Mouse (Mus musculus) liver, embryonic 16.5 days (tissue): Measurements from ENCODE around the gene Igf2r. TPM values are rescaled to one million over a fixed set of nuclear protein-coding genes. Genes with fewer than 3 reads are reported as not detected.

ENCODE experiments used
- ATAC-seq: fragments of 200-750 bp; cut with Nextera tagmentation; 2 replicates; pipeline ENCODE4 v1.8.0; 2017; ENCODE audit warnings: low read depth, mild to moderate bottlenecking, moderate number of reproducible peaks, moderate library complexity
- H3K27ac ChIP-seq: fragments of 300-500 bp; sonication (generic); 2 replicates; pipeline ENCODE4 v1.5.1; 2014; ENCODE audit warnings: mild to moderate bottlenecking, low read length
- H3K27me3 ChIP-seq: fragments of 300-500 bp; sonication (generic); 2 replicates; pipeline ENCODE4 v1.6.1; 2014; ENCODE audit warnings: low read depth, low read length, mixed read lengths; ENCODE audit not compliant: control insufficient read depth, insufficient read depth
- H3K36me3 ChIP-seq: fragments of 300-500 bp; sonication (generic); 2 replicates; pipeline ENCODE4 v1.6.1; 2014; ENCODE audit warnings: mild to moderate bottlenecking; ENCODE audit not compliant: control insufficient read depth, insufficient read depth
- H3K4me1 ChIP-seq: fragments of 300-500 bp; sonication (generic); 2 replicates; pipeline ENCODE4 v1.6.1; 2014; ENCODE audit warnings: low read depth, low read length, mixed read lengths; ENCODE audit not compliant: control insufficient read depth
- H3K4me2 ChIP-seq: fragments of 300-500 bp; sonication (generic); 2 replicates; pipeline ENCODE4 v1.6.1; 2014; ENCODE audit warnings: low read depth, low read length, mixed read lengths
- H3K4me3 ChIP-seq: fragments of 300-500 bp; sonication (generic); 2 replicates; pipeline ENCODE4 v1.5.1; 2014; ENCODE audit warnings: low read depth, mild to moderate bottlenecking, low read length
- H3K9ac ChIP-seq: fragments of 300-500 bp; sonication (generic); 2 replicates; pipeline ENCODE4 v1.6.1; 2014; ENCODE audit warnings: low read depth, low read length
- H3K9me3 ChIP-seq: fragments of 300-500 bp; sonication (generic); replicated peaks from 2 replicates; pipeline ENCODE4 v1.6.1; 2016; ENCODE audit warnings: low read length; ENCODE audit not compliant: control insufficient read depth
- WGBS: fragments of 180-500 bp; shearing (Covaris S2); extraction: QIAGEN DNeasy Blood & Tissue Kit; methylation state at CpG from one replicate; pipeline ENCODE4 v1.1.7; 2014; ENCODE audit not compliant: insufficient replicate concordance; 5-methylcytosine and 5-hydroxymethylcytosine counted together
- polyA plus RNA-seq: library from polyadenylated mRNA; unstranded; fragments of >200 nt; fragmentation: Nextera tagmentation; extraction: Ambion mirVana; gene quantifications from 2 replicates; pipeline ENCODE4 v1.2.1, GENCODE M21; 2015

Gene Igf2r
- polyA plus RNA-seq, 1 experiment from 2014 or later = 17.7 TPM

GRCm38 (mm10) chr17:12744071-12744470, 25.4 kb downstream of the Igf2r start:
- Histone ChIP-seq H3K9me3 (peaks cover 6% of the 10 kb centered on the region; the same call in 1 of the 2 replicates), H3K4me1 (peaks cover 43% of the 10 kb centered on the region), H3K9ac (no peak overlapping the region), H3K4me3 (no peak overlapping the region), H3K36me3 (peaks cover 25% of the 10 kb centered on the region), H3K4me2 (no peak overlapping the region), H3K27ac (no peak overlapping the region), H3K27me3 (no peaks in the 10 kb centered on the region)
- no peak for ATAC-seq
- WGBS = 44% methylated on average over 1 of the region's 1 CpGs

- H3K36me3 ChIP-seq = peaks cover 22% of the 10 kb centered on the region
- H3K27me3 ChIP-seq = no peaks in the 10 kb centered on the region
- H3K9me3 ChIP-seq = peaks cover 6% of the 10 kb centered on the region; the same call in 1 of the 2 replicates
- no peak overlapping the region for H3K27ac ChIP-seq
- ATAC-seq = no peak; the same call in 1 of the 2 replicates
- H3K4me2 ChIP-seq = peak overlapping the region; percentile 58
- peaks cover 39% of the 10 kb centered on the region for H3K4me1 ChIP-seq
- 49% methylated on average over 38 of the region's 38 CpGs for WGBS
- peak overlapping the region; percentile 60 for H3K4me3 ChIP-seq
- peak overlapping the region; percentile 52 for H3K9ac ChIP-seq
Observed at GRCm38 (mm10) chr17:12742151-12742908, 27.1 kb downstream of the Igf2r start.

- H3K9me3 ChIP-seq = peaks cover 6% of the 10 kb centered on the region; the same call in 1 of the 2 replicates
- H3K4me3 ChIP-seq = peak overlapping the region; percentile 60
- H3K27me3 ChIP-seq = no peaks in the 10 kb centered on the region
- peak overlapping the region; percentile 52 for H3K9ac ChIP-seq
- H3K4me2 ChIP-seq = peak overlapping the region; percentile 58
- ATAC-seq = peak; percentile 65
- H3K4me1 ChIP-seq = peaks cover 39% of the 10 kb centered on the region
- H3K27ac ChIP-seq = peak overlapping the region; percentile 54
- peaks cover 22% of the 10 kb centered on the region for H3K36me3 ChIP-seq
- 41% methylated on average over 44 of the region's 45 CpGs for WGBS
Observed at GRCm38 (mm10) chr17:12741218-12741968, 28.1 kb downstream of the Igf2r start.

- ATAC-seq = peak; percentile 84
- Histone ChIP-seq H3K9me3 (peaks cover 6% of the 10 kb centered on the region; the same call in 1 of the 2 replicates), H3K27me3 (no peaks in the 10 kb centered on the region), H3K27ac (peak overlapping the region; percentile 68), H3K4me3 (no peak overlapping the region), H3K4me1 (peaks cover 28% of the 10 kb centered on the region), H3K4me2 (no peak overlapping the region), H3K36me3 (peaks cover 22% of the 10 kb centered on the region), H3K9ac (no peak overlapping the region)
- 6% methylated on average over 2 of the region's 2 CpGs for WGBS
Observed at GRCm38 (mm10) chr17:12740317-12740716, 29.1 kb downstream of the Igf2r start.

- peaks cover 20% of the 10 kb centered on the region for H3K4me1 ChIP-seq
- peak overlapping the region; percentile 68 for H3K27ac ChIP-seq
- no peak overlapping the region for H3K4me3 ChIP-seq
- ATAC-seq = no peak
- H3K9ac ChIP-seq = no peak overlapping the region
- 49% methylated on average over 4 of the region's 4 CpGs for WGBS
- H3K4me2 ChIP-seq = no peak overlapping the region
- H3K27me3 ChIP-seq = no peaks in the 10 kb centered on the region
- H3K9me3 ChIP-seq = peaks cover 6% of the 10 kb centered on the region; the same call in 1 of the 2 replicates
- H3K36me3 ChIP-seq = peaks cover 22% of the 10 kb centered on the region
Observed at GRCm38 (mm10) chr17:12739516-12739915, 29.9 kb downstream of the Igf2r start.

GRCm38 (mm10) chr17:12737934-12738333, 31.5 kb downstream of the Igf2r start:
- Histone ChIP-seq H3K4me3 (no peak overlapping the region), H3K9ac (no peak overlapping the region), H3K4me1 (peaks cover 13% of the 10 kb centered on the region), H3K27ac (no peak overlapping the region; the same call in 1 of the 2 replicates), H3K27me3 (no peaks in the 10 kb centered on the region), H3K36me3 (peaks cover 15% of the 10 kb centered on the region), H3K9me3 (peaks cover 6% of the 10 kb centered on the region; the same call in 1 of the 2 replicates), H3K4me2 (no peak overlapping the region)
- 53% methylated on average over 1 of the region's 1 CpGs for WGBS
- no peak for ATAC-seq

- WGBS = 46% methylated on average over 12 of the region's 12 CpGs
- ATAC-seq = no peak
- Histone ChIP-seq H3K9ac (no peak overlapping the region), H3K27me3 (no peaks in the 10 kb centered on the region), H3K4me2 (no peak overlapping the region), H3K4me1 (no peaks in the 10 kb centered on the region), H3K27ac (no peak overlapping the region), H3K4me3 (no peak overlapping the region), H3K36me3 (no peaks in the 10 kb centered on the region), H3K9me3 (no peaks in the 10 kb centered on the region)
Observed at GRCm38 (mm10) chr17:12734205-12734857, 35.1 kb downstream of the Igf2r start.

- H3K27ac ChIP-seq = no peak overlapping the region
- no peak overlapping the region for H3K4me2 ChIP-seq
- no peaks in the 10 kb centered on the region for H3K4me1 ChIP-seq
- no peak overlapping the region for H3K9ac ChIP-seq
- WGBS = 35% methylated on average over 6 of the region's 6 CpGs
- H3K36me3 ChIP-seq = no peaks in the 10 kb centered on the region
- no peak overlapping the region for H3K4me3 ChIP-seq
- H3K9me3 ChIP-seq = no peaks in the 10 kb centered on the region
- H3K27me3 ChIP-seq = no peaks in the 10 kb centered on the region
- ATAC-seq = no peak
Observed at GRCm38 (mm10) chr17:12733128-12733527, 36.3 kb downstream of the Igf2r start.
